Mouse (Mus musculus) neural tube, embryonic 11.5 days (tissue): ENCODE measurements around the gene Erp27. TPM values are rescaled to one million over a fixed set of nuclear protein-coding genes. Genes with fewer than 3 reads are reported as not detected.

Source experiments
- ATAC-seq: fragments of 200-750 bp; cut with Nextera tagmentation; 2 replicates; pipeline ENCODE4 v1.8.0; 2017; ENCODE audit warnings: moderate number of reproducible peaks, mild to moderate bottlenecking, moderate TSS enrichment, moderate library complexity; ENCODE audit not compliant: insufficient read depth, low FRiP score, low TSS enrichment
- DNase-seq: peaks from one replicate; pipeline ENCODE4 v3.0.0-alpha.2; 2015; ENCODE audit warnings: low spot score
- H3K27ac ChIP-seq: fragments of 300-500 bp; sonication (generic); 2 replicates; pipeline ENCODE4 v1.5.1; 2014; ENCODE audit warnings: low read depth, mild to moderate bottlenecking, low read length
- H3K27me3 ChIP-seq: fragments of 300-500 bp; sonication (generic); 2 replicates; pipeline ENCODE4 v1.6.1; 2014; ENCODE audit warnings: mild to moderate bottlenecking, low read length, mixed read lengths; ENCODE audit not compliant: control insufficient read depth, insufficient read depth
- H3K36me3 ChIP-seq: fragments of 300-500 bp; sonication (generic); 2 replicates; pipeline ENCODE4 v1.6.1; 2014; ENCODE audit warnings: mild to moderate bottlenecking, low read length, moderate library complexity, mixed read lengths; ENCODE audit not compliant: control insufficient read depth, insufficient read depth
- H3K4me1 ChIP-seq: fragments of 300-500 bp; sonication (generic); 2 replicates; pipeline ENCODE4 v1.6.1; 2014; ENCODE audit warnings: low read length, mixed read lengths; ENCODE audit not compliant: control insufficient read depth, insufficient read depth
- H3K4me2 ChIP-seq: fragments of 300-500 bp; sonication (generic); 2 replicates; pipeline ENCODE4 v1.6.1; 2014; ENCODE audit warnings: low read depth, mild to moderate bottlenecking, moderate library complexity
- H3K4me3 ChIP-seq: fragments of 300-500 bp; sonication (generic); 2 replicates; pipeline ENCODE4 v1.5.1; 2014; ENCODE audit warnings: low read depth, low read length
- H3K9ac ChIP-seq: fragments of 300-500 bp; sonication (generic); 2 replicates; pipeline ENCODE4 v1.6.1; 2014; ENCODE audit warnings: mild to moderate bottlenecking, low read length
- H3K9me3 ChIP-seq: fragments of 300-500 bp; sonication (generic); 2 replicates; pipeline ENCODE4 v1.6.1; 2016; ENCODE audit warnings: low read length; ENCODE audit not compliant: control insufficient read depth
- WGBS: fragments of 180-500 bp; shearing (Covaris S2); extraction: QIAGEN DNeasy Blood & Tissue Kit; methylation state at CpG from one replicate; pipeline ENCODE4 v1.1.7; 2014; 5-methylcytosine and 5-hydroxymethylcytosine counted together
- polyA plus RNA-seq: library from polyadenylated mRNA; unstranded; fragments of >200 nt; fragmentation: Nextera tagmentation; extraction: Ambion mirVana; gene quantifications from 2 replicates; pipeline ENCODE4 v1.2.1, GENCODE M21; 2014

Erp27 gene
- polyA plus RNA-seq, 1 experiment from 2014 or later: 0.23 TPM

DNA sequence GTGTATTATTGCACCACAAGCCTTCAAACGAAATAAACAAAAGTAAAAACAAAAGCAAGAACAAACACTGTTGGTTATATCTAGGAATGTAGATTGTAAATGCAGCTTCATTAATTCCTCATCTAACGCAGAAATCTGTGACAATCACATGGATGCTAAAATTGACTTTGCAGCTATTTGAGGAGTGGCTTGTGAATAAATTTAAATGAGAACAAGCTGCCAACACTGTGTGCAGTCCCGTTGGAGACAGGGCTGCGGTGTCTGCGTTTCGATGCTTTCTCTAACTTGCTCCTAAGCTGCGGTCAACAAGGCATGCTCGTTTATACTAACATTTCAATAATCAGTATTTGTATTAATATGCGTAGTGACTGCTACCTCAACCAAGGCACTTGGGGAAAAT, 20.3 kb upstream of the Erp27 start:
- Histone ChIP-seq H3K9me3 (no peaks in the 10 kb centered on the region), H3K4me1 (no peaks in the 10 kb centered on the region), H3K27me3 (no peaks in the 10 kb centered on the region), H3K27ac (no peak overlapping the region), H3K4me2 (no peak overlapping the region), H3K9ac (no peak overlapping the region), H3K36me3 (no peaks in the 10 kb centered on the region), H3K4me3 (no peak overlapping the region)
- WGBS: 92% methylated on average over 9 of the region's 9 CpGs
- DNase-seq: no peak
- ATAC-seq: no peak

DNA sequence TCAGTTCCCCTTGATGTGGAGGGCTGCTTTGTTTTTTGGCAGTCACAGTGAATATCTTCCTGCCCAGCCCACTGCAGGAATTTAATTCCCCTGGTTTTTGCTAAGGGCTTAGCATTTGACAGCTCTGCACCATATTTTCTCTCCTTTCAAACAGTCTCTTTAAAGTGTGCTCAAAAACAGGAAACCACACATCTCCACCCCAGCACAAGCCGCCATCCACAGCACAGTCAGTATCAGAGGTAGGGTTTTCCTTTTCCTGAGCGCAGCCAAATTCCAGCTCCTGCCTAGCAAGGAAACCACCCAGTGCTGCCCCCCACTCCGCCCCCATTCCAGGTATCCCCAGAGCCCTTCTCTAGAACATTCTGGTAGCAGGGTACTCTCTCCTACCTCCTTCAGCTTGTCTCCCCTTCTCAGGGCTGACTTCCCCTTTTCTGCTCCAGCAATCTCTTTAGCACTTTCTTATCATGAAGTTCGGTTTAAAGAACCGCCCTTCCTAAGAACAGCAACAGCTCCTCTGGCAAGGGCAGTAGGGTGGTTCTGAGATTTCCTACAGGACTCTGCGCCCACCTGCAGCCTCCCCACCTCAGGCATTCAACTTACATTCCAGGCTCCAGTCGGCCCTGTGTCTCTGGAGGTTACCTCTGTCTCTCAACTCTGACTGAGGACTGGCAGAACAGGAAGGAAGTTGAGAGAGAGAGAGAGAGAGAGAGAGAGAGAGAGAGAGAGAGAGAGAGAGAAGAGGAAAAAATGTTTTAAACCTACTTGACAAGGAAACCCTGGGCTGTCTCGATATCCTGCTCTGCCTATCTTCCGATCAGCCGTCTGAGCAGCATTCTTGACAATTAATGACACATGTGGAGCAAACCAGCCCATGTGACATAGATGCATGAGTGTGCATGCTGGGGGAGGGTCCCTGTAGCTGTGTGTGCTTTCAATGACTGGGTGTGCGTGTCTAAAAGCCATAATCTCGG, 19.4 kb upstream of the Erp27 start, which contains the start of gene Arhgdib:
Gene Arhgdib (minus strand): TSS at position 849 of the 971 bp plus-strand sequence.
- Histone ChIP-seq H3K4me3 (no peak within 1 kb of the TSS), H3K9ac (no peak within 1 kb of the TSS), H3K27me3 (no peaks in the 10 kb centered on the region), H3K9me3 (no peaks in the 10 kb centered on the region), H3K4me1 (no peaks in the 10 kb centered on the region), H3K4me2 (no peak within 1 kb of the TSS), H3K27ac (0 out of 2 replicates have a peak within 1 kb of the TSS, but pooled peaks have one; percentile 20), H3K36me3 (no peaks in the 10 kb centered on the region)
- no peak for ATAC-seq
- 64% methylated on average over 12 of the region's 12 CpGs for whole genome bisulfite sequencing
- no peak for DNase-seq

DNA sequence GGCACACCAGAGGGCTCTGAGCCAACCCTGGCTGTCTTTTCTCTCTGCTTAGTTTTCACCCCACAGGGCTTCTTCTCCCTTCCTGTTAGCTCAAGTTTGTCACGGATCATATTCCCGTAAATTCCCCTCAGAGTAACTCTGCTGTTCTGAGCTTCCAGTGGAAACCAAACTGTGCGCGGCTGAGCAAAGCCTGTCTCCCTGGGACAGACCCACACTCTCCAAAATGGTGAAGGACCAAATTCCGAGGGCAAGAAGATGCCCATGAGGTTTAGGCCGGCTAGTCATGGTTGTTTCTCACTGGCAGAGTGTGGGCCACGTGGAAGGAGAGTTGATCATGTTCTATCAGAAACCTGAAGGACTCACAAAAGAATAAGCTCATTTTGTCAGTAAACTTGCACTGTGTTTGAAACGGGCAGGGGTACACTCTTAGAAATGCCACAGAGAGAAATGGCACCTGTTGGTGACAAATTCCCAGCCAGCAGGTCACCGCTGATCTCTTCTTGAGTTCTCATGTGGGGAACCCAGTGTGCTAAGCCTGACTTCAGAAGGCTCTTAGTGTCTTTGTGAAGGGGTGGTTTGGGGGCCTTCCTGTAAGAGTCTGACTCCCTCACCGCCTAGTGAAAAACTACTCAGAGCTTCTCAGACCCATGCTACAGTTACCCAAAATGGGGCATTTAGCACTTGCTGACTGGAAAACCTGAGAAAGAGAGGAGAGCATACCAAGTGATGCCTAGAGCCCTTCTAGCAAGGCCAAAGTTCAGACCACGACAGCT, 18.4 kb upstream of the Erp27 start:
- H3K4me2 ChIP-seq: no peak overlapping the region
- no peak for DNase-seq
- H3K27me3 ChIP-seq: no peaks in the 10 kb centered on the region
- no peaks in the 10 kb centered on the region for H3K36me3 ChIP-seq
- no peak overlapping the region for H3K9ac ChIP-seq
- 0 out of 2 replicates have a peak overlapping the region, but pooled peaks have one; percentile 20 for H3K27ac ChIP-seq
- H3K9me3 ChIP-seq: no peaks in the 10 kb centered on the region
- no peak overlapping the region for H3K4me3 ChIP-seq
- no peak for ATAC-seq
- 81% methylated on average over 11 of the region's 11 CpGs for WGBS
- no peaks in the 10 kb centered on the region for H3K4me1 ChIP-seq

DNA sequence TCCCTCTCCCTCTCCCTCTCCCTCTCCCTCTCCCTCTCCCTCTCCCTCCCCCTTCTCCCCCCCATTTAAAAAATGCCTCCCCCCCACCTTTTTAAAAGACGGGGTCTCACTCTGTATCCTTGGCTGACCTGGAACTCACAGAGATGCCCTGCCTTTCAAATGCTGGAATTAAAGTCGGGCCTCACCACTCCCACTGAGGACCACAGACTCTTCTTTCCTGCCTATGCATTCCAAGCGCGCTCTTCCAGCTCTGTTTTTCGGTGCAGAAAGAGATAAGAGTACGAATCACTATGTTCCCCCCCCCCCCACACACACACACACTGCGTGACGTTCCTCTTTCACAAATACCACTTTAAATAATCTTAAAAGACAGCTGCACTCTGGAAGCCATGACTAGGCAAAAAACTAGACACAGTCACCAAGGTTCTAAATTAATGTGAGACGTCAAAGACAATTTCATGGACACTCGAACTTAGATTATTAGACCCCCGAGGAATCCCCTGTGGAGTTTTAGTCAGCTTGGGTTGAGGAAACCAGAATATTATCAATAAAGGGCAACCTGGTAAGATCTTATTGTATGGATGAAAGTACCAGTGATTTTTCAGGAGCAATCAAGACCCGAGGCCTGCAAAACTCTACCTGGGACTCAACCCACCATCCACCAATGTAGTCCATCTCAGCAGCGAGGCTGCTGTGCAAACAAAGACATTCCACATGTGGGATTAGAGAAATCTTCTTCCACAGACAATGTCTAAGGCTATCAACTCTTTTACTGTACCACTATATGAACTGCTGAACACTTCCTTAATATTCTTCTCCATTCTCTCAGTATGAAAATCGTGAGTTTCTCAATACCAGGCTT, 17.6 kb upstream of the Erp27 start:
- no peak for ATAC-seq
- no peak for DNase-seq
- H3K27ac ChIP-seq: no peak overlapping the region
- no peaks in the 10 kb centered on the region for H3K36me3 ChIP-seq
- 82% methylated on average over 14 of the region's 14 CpGs for WGBS
- no peaks in the 10 kb centered on the region for H3K4me1 ChIP-seq
- no peak overlapping the region for H3K4me2 ChIP-seq
- no peak overlapping the region for H3K4me3 ChIP-seq
- no peaks in the 10 kb centered on the region for H3K27me3 ChIP-seq
- no peaks in the 10 kb centered on the region for H3K9me3 ChIP-seq
- no peak overlapping the region for H3K9ac ChIP-seq

DNA sequence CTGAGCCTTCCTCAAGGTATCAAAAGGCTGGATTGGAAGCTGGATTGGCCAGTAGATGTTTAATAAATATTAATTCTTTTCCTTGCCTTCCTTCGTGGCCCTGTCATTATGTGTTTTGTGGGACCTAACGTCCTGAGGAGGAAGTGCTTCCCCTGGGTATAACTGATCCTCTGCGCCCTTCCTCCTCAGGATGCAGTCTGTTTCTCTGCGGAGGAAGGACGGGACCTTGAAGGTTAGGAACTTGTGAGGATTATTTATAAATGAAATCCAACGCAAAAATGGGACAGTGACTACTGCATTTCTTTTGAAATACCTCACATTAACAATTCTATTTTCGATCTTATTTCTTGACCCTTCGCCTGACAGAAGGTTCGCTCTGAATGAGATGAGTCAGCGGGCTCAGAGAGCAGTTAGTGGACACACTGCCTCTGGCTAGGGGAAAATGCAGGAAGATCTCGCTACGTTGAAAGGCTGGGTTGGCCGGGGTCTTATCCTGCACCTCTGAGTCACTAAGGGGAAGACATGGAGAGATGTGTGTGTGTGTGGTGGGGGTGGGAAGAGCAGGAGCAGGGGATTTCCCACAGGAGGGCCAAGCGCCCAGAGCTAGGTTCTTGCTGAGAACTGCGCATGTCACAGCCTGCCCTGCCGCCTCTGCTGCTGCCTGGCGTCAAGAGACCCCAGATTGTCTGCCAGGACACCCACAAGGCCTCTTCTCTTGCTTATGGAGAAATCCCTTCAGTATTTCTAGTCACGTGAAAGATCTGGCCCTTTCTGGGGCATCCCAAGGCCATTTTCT, 16.5 kb upstream of the Erp27 start:
- ATAC-seq (no peak), DNase-seq (no peak)
- Histone ChIP-seq H3K9me3 (no peaks in the 10 kb centered on the region), H3K36me3 (no peaks in the 10 kb centered on the region), H3K4me2 (no peak overlapping the region), H3K27me3 (no peaks in the 10 kb centered on the region), H3K27ac (no peak overlapping the region), H3K9ac (no peak overlapping the region), H3K4me1 (no peaks in the 10 kb centered on the region), H3K4me3 (no peak overlapping the region)
- WGBS: 84% methylated on average over 18 of the region's 18 CpGs

DNA sequence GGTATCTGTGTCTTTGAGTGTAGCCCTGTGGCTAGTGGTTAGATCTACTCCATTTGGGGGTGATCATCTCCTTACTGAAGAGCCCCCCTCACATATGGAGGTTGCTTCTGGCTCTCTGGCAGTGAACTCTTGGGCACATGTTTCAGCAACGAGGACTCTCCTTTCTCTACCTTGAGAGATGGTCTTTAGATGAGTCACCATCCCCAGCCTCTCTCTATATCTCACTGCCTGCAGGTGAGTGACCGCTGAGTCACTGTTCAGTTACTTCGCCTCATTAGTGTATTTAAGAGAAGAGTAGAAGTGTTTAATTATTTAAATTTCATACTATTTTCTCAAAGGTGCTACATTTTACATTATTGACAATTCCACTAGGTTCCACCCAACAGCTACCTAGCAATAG, 15.1 kb upstream of the Erp27 start:
- DNase-seq: no peak
- H3K9me3 ChIP-seq: no peaks in the 10 kb centered on the region
- no peak overlapping the region for H3K4me3 ChIP-seq
- H3K27me3 ChIP-seq: no peaks in the 10 kb centered on the region
- H3K9ac ChIP-seq: no peak overlapping the region
- no peaks in the 10 kb centered on the region for H3K4me1 ChIP-seq
- H3K27ac ChIP-seq: no peak overlapping the region
- no peak for ATAC-seq
- 80% methylated on average over 3 of the region's 3 CpGs for WGBS
- H3K4me2 ChIP-seq: no peak overlapping the region
- no peaks in the 10 kb centered on the region for H3K36me3 ChIP-seq

DNA sequence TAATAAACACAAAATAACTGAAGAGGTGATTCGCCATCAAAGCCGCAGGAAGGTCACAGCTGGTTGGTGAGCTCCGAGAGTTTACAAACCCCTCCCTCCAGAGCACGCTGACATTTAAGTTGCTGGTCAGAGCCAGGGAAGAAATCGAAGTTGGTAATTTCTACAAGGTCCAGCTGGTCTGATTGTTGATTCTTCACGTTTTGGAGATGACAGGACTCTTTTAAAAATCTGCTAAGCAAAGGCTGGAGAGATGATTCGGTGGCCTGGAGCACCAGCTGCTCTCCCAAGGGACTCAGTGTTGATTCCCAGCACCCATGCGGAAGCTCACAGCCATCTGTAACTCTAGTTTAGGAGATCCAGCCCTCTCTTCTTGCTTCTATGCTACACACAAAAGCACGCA, 14.4 kb upstream of the Erp27 start:
- Histone ChIP-seq H3K9me3 (no peaks in the 10 kb centered on the region), H3K4me1 (no peaks in the 10 kb centered on the region), H3K4me3 (no peak overlapping the region), H3K27me3 (no peaks in the 10 kb centered on the region), H3K36me3 (no peaks in the 10 kb centered on the region), H3K4me2 (no peak overlapping the region), H3K27ac (no peak overlapping the region), H3K9ac (no peak overlapping the region)
- 86% methylated on average over 9 of the region's 9 CpGs for WGBS
- no peak for DNase-seq
- ATAC-seq: no peak

DNA sequence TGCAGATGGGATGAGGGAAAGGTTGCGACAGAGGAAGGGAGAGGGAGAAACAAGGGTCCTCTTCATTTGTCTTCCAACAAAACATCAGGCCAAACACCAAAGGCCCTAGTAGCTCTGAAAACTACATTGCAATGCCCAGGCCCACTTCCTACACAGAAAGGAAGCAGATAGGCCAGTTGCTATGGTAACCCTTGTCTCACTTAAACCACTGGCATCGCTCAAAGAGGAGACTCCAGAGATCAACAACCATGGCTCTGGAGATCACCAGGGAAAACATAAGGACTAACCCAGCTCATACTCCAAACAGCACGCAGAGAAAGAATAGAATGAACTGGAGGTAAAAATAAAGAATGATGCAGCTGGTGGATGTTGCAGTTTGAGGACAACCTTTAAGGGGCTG, 13.3 kb upstream of the Erp27 start:
- ATAC-seq (no peak), DNase-seq (no peak)
- H3K27ac ChIP-seq: no peak overlapping the region
- H3K27me3 ChIP-seq: no peaks in the 10 kb centered on the region
- 81% methylated on average over 3 of the region's 3 CpGs for WGBS
- no peaks in the 10 kb centered on the region for H3K4me1 ChIP-seq
- H3K36me3 ChIP-seq: no peaks in the 10 kb centered on the region
- no peak overlapping the region for H3K4me2 ChIP-seq
- H3K9me3 ChIP-seq: no peaks in the 10 kb centered on the region
- no peak overlapping the region for H3K9ac ChIP-seq
- no peak overlapping the region for H3K4me3 ChIP-seq
